18 mouse cellular contexts compared by ENCODE assay signal in the genomic region with DNA sequence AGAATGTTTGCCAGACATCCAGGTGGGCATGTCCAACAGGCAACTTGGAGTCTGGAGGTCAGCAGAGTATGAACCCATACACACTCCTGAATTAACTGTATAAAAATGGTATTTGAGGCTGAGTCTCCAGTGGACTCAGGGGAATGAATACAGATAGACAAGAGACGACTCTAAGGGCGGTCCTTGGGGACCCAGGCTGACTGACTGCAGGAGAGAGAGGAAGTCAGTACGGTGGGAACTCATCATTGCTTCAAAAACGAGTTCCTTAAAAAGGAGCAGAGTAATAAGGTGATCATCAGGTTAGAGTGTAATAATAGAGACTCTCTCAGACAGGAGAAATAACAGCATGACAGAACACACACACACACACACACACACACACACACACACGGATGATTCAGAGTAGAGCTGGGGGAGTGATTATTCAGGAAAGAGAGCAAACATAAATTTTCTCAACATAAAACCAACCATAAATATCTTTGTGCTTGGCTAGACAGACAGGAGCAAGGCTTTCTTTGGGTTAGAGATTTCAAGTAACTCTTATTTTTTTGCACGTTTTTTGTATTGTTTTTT. TPM values are rescaled to one million over a fixed set of nuclear protein-coding genes. Genes with fewer than 3 reads are reported as not detected.
A peak's percentile ranks its signal among the peaks of the same experiment; 100 is the strongest.
DNase-seq lines count a peak whose midpoint lies in the region; ATAC-seq lines count a peak whose summit lies in the region.
"Had no signal": no experiment of that assay in that cellular context is flagged by ENCODE, and none has a peak within 500 bp of the region (broad histone marks: within the 10 kb centered on the region; RNA-seq: fewer than 3 reads in every experiment).

No protein-coding gene starts in this region.

- H3K9me3 ChIP-seq in liver, embryonic 16.5 days (replicated peaks; ENCODE audit: control insufficient read depth, low read length): no peaks in the 10 kb centered on the region
- H3K9me3 ChIP-seq: embryonic facial prominence, embryonic 15.5 days had no signal

- peak overlapping the region; percentile 44 for H3K4me2 ChIP-seq in liver, embryonic 16.5 days (ENCODE audit: low read depth, low read length)
- H3K4me2 ChIP-seq: embryonic facial prominence, embryonic 15.5 days; hindbrain, embryonic 14.5 days had no signal

- peak overlapping the region; percentile 20; the same call in 1 of the 2 replicates for H3K9ac ChIP-seq in liver, embryonic 16.5 days (ENCODE audit: low read depth, low read length)
- H3K9ac ChIP-seq: embryonic facial prominence, embryonic 15.5 days; hindbrain, embryonic 14.5 days had no signal

- ATAC-seq in liver, embryonic 16.5 days (ENCODE audit: low read depth): peak; percentile 46; the same call in 1 of the 2 replicates
- ATAC-seq: intestine, embryonic 16.5 days had no signal

- peaks cover 13% of the 10 kb centered on the region for H3K4me1 ChIP-seq in liver, embryonic 16.5 days (ENCODE audit: control insufficient read depth, low read depth, low read length)
- H3K4me1 ChIP-seq: embryonic facial prominence, embryonic 15.5 days had no signal

- H3K4me3 ChIP-seq in liver, embryonic 16.5 days (ENCODE audit: low read depth, low read length): no peak overlapping the region
- H3K4me3 ChIP-seq: embryonic facial prominence, embryonic 15.5 days; gastrocnemius, adult 2 months had no signal

- WGBS in liver, embryonic 16.5 days (ENCODE audit: insufficient replicate concordance): 14% methylated on average over 6 of the region's 6 CpGs

- no peak overlapping the region; the same call in 1 of the 2 replicates for H3K27ac ChIP-seq in liver, embryonic 16.5 days (ENCODE audit: low read length)
- H3K27ac ChIP-seq: embryonic facial prominence, embryonic 15.5 days; hindbrain, embryonic 14.5 days; stomach, postnatal 0 days had no signal

- no peaks in the 10 kb centered on the region for H3K36me3 ChIP-seq in liver, embryonic 16.5 days (ENCODE audit: control insufficient read depth, insufficient read depth)
- H3K36me3 ChIP-seq: embryonic facial prominence, embryonic 15.5 days had no signal

- peak; percentile 35 to 57 for DNase-seq in right cerebral cortex, adult 2 months (ENCODE audit: low spot score in 2 of 2)
- DNase-seq in right cerebral cortex, postnatal 36 days (ENCODE audit: low spot score in 2 of 2): no peak
- DNase-seq in brain, adult 2 months (ENCODE audit: low read depth, low spot score): peak; percentile 48
- no peak for DNase-seq in ovary, postnatal 10 days (ENCODE audit: low spot score)
- DNase-seq in heart, adult 8-10 months (ENCODE audit: low spot score): no peak
- DNase-seq in ovary, postnatal 36 days (ENCODE audit: low spot score): no peak
- DNase-seq: gastrocnemius, adult 2 months; heart, adult 18-20 months; kidney, postnatal 14 days; lung, postnatal 36 days; midbrain, embryonic 14.5 days; spleen, adult 18-20 months; thymus, postnatal 14 days had no signal

- H3K27me3 ChIP-seq in liver, embryonic 16.5 days (ENCODE audit: control insufficient read depth, insufficient read depth, low read depth, low read length): no peaks in the 10 kb centered on the region
- H3K27me3 ChIP-seq: embryonic facial prominence, embryonic 15.5 days had no signal

RNA-seq across cellular contexts. Expression of a gene that starts 8.6 kb away (rescaled TPM):
- 3.2 and 3.4 TPM in 2 replicates for polyA plus RNA-seq in liver, embryonic 16.5 days (2015; fragmentation: Nextera tagmentation; extraction: Ambion mirVana)
- total RNA-seq in heart, adult 8-10 months (2022): 10 to 100 TPM; 32.9 to 35.5 (median 34.1) TPM

Comparison
In these comparisons a context has a peak if more than half of its experiments do, and no peak if none do; other contexts are left out.
1. DNase-seq: peak in right cerebral cortex, adult 2 months (2 of 2) and brain, adult 2 months (single experiment); none in right cerebral cortex, postnatal 36 days (0 of 2), ovary, postnatal 10 days (single experiment), heart, adult 8-10 months (single experiment) and ovary, postnatal 36 days (single experiment).